Mouse (Mus musculus) spleen, postnatal 14 days (tissue): ENCODE measurements around the gene Kif26b.

Source experiments
- DNase-seq, 2 experiments: peaks; one replicate each; pipeline ENCODE4 v3.0.0; 2021 to 2022; ENCODE audit warnings: low spot score in 2 of 2

The Kif26b gene

GRCm38 (mm10) chr1:178528431-178529351 is at the start of gene Kif26b:
Gene Kif26b, plus strand, starts transcription at chr1:178529125.
- no peak for DNase-seq

- DNase-seq = no peak
Observed at GRCm38 (mm10) chr1:178483854-178484253, 45.1 kb upstream of the Kif26b start.

- DNase-seq = no peak
Observed at GRCm38 (mm10) chr1:178485138-178485867, 43.6 kb upstream of the Kif26b start.

- DNase-seq = no peak
Observed at GRCm38 (mm10) chr1:178485868-178486220, 43.1 kb upstream of the Kif26b start.

- no peak for DNase-seq
Observed at GRCm38 (mm10) chr1:178486828-178487227, 42.1 kb upstream of the Kif26b start.

GRCm38 (mm10) chr1:178489127-178489526 is 39.8 kb upstream of the Kif26b start:
- no peak for DNase-seq

- no peak for DNase-seq
Observed at GRCm38 (mm10) chr1:178491733-178492132, 37.2 kb upstream of the Kif26b start.

GRCm38 (mm10) chr1:178492493-178492892 is 36.4 kb upstream of the Kif26b start:
- DNase-seq = no peak

GRCm38 (mm10) chr1:178496186-178496585 is 32.7 kb upstream of the Kif26b start:
- DNase-seq = no peak

- peak in 1 of 2 experiments; percentile 32 for DNase-seq
Observed at GRCm38 (mm10) chr1:178496841-178497240, 32.1 kb upstream of the Kif26b start.

- DNase-seq = no peak
Observed at GRCm38 (mm10) chr1:178506938-178507337, 22.0 kb upstream of the Kif26b start.

GRCm38 (mm10) chr1:178512323-178513031 is 16.4 kb upstream of the Kif26b start:
- no peak for DNase-seq

- DNase-seq = no peak
Observed at GRCm38 (mm10) chr1:178513954-178514353, 15.0 kb upstream of the Kif26b start.

- no peak for DNase-seq
Observed at GRCm38 (mm10) chr1:178515839-178516238, 13.1 kb upstream of the Kif26b start.

GRCm38 (mm10) chr1:178522389-178522788 is 6.5 kb upstream of the Kif26b start:
- no peak for DNase-seq

- DNase-seq = no peak
Observed at GRCm38 (mm10) chr1:178523152-178523551, 5.8 kb upstream of the Kif26b start.

GRCm38 (mm10) chr1:178527185-178527546 is 1.8 kb upstream of the Kif26b start:
- DNase-seq = peak in 1 of 2 experiments; percentile 33

- no peak for DNase-seq
Observed at GRCm38 (mm10) chr1:178527547-178528361, 1.2 kb upstream of the Kif26b start.

- no peak for DNase-seq
Observed at GRCm38 (mm10) chr1:178529512-178530300, 781 bp downstream of the Kif26b start.

GRCm38 (mm10) chr1:178530301-178531078 is 1.6 kb downstream of the Kif26b start:
- peak; percentile 25 to 33 for DNase-seq
